Mouse (Mus musculus) midbrain, embryonic 14.5 days (tissue): ENCODE measurements around the gene Cdk10. TPM values are rescaled to one million over a fixed set of nuclear protein-coding genes. Genes with fewer than 3 reads are reported as not detected.
"Not testable (repeated sequence)": the region's sequence is repeated elsewhere in the genome, so short reads cannot be mapped to it uniquely, and the experiment has no call there.

Source experiments
- ATAC-seq: fragments of 200-750 bp; cut with Nextera tagmentation; 2 replicates; pipeline ENCODE4 v1.8.0; 2017; ENCODE audit warnings: moderate number of reproducible peaks, moderate library complexity; ENCODE audit not compliant: low FRiP score, low TSS enrichment
- DNase-seq: peaks from one replicate; pipeline ENCODE4 v3.0.0-alpha.2; 2015
- H3K27ac ChIP-seq: fragments of 300-500 bp; sonication (generic); replicated peaks from 2 replicates; pipeline ENCODE4 v1.5.1; 2014; ENCODE audit warnings: mild to moderate bottlenecking, low read depth, low read length, moderate library complexity
- H3K27me3 ChIP-seq: fragments of 300-500 bp; sonication (generic); 2 replicates; pipeline ENCODE4 v1.6.1; 2014; ENCODE audit warnings: low read length, control low read depth, mixed read lengths; ENCODE audit not compliant: control insufficient read depth, insufficient read depth
- H3K36me3 ChIP-seq: fragments of 300-500 bp; sonication (generic); 2 replicates; pipeline ENCODE4 v1.6.1; 2014; ENCODE audit warnings: low read length, control low read depth; ENCODE audit not compliant: control insufficient read depth, insufficient read depth
- H3K4me1 ChIP-seq: fragments of 300-500 bp; sonication (generic); 2 replicates; pipeline ENCODE4 v1.6.1; 2014; ENCODE audit warnings: mild to moderate bottlenecking, antibody characterized with exemption, low read length, control low read depth; ENCODE audit not compliant: control insufficient read depth, insufficient read depth
- H3K4me2 ChIP-seq: fragments of 300-500 bp; sonication (generic); 2 replicates; pipeline ENCODE4 v1.6.1; 2014; ENCODE audit warnings: mild to moderate bottlenecking, low read length, moderate library complexity
- H3K4me3 ChIP-seq: fragments of 300-500 bp; sonication (generic); replicated peaks from 2 replicates; pipeline ENCODE4 v1.5.1; 2014; ENCODE audit warnings: low read depth, low read length
- H3K9ac ChIP-seq: fragments of 300-500 bp; sonication (generic); replicated peaks from 2 replicates; pipeline ENCODE4 v1.6.1; 2014; ENCODE audit warnings: mild to moderate bottlenecking, low read length, moderate library complexity
- H3K9me3 ChIP-seq: fragments of 300-500 bp; sonication (generic); 2 replicates; pipeline ENCODE4 v1.6.1; 2016; ENCODE audit warnings: low read length, control low read depth, mixed read lengths; ENCODE audit not compliant: control insufficient read depth
- WGBS: fragments of 180-500 bp; shearing (Covaris S2); extraction: QIAGEN DNeasy Blood & Tissue Kit; methylation state at CpG from one replicate; pipeline ENCODE4 v1.1.7; 2014; 5-methylcytosine and 5-hydroxymethylcytosine counted together
- polyA plus RNA-seq: library from polyadenylated mRNA; unstranded; fragments of >200 nt; fragmentation: Nextera tagmentation; extraction: Ambion mirVana; gene quantifications from 2 replicates; pipeline ENCODE4 v1.2.1, GENCODE M21; 2014

The Cdk10 gene
- polyA plus RNA-seq, 1 experiment from 2014 or later: 53.9 TPM

DNA sequence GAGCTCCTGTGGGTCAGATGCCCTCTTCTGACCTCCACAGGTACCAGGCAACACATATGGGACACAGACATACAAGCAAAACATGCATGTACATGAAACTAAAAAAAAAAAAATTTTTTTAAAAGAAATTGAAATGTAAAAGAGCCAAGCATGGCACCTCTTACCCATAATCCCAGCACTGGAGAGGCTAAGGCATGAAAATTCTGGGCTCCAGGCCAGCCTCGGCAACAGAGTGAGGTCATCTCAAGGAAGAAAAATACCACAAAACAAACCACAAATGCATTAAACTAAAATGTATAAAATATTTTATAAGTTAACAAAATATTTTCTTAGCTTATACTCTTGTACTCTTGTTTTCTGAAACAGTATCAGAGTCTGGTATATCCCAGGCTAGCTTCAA, 3.7 kb upstream of the Cdk10 start:
- Histone ChIP-seq H3K4me2 (no peak overlapping the region), H3K4me1 (peaks cover 9% of the 10 kb centered on the region), H3K4me3 (no peak overlapping the region), H3K36me3 (no peaks in the 10 kb centered on the region), H3K27ac (no peak overlapping the region), H3K9me3 (no peaks in the 10 kb centered on the region), H3K27me3 (no peaks in the 10 kb centered on the region), H3K9ac (no peak overlapping the region)
- no peak for DNase-seq
- no peak for ATAC-seq
- WGBS: 86% methylated on average over 1 of the region's 1 CpGs

- 100% methylated on average over 1 of the region's 1 CpGs for WGBS
- no peak for ATAC-seq
Observed at GRCm38 (mm10) chr8:123228416-123228815, 3.8 kb downstream of the Cdk10 start.

DNA sequence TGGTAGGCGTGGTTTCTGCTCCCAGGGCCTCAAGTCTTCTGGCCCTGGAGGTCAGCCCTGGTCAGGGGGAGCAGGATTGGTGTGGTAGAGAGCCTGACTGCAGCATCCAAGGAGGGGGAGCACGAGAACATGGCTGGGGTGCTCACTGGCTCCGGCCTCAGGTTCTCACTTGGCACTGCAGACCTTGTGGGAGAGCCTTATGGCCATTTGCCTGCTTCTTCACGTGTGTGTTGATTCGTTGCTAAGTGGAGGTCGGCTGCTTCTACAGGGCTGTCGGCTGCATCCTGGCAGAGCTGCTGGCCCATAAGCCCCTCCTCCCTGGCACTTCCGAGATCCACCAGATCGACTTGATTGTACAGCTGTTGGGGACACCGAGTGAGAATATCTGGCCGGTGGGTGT, 5.7 kb downstream of the Cdk10 start:
- H3K9me3 ChIP-seq, DNase-seq, H3K4me1 ChIP-seq, H3K4me2 ChIP-seq, ATAC-seq, H3K4me3 ChIP-seq, H3K9ac ChIP-seq, H3K27me3 ChIP-seq, H3K27ac ChIP-seq: not testable (repeated sequence)
- peaks cover 26% of the 10 kb centered on the region for H3K36me3 ChIP-seq
- 93% methylated on average over 10 of the region's 11 CpGs for WGBS

More at GRCm38 (mm10) chr8:123228416-123228815, 3.8 kb downstream of the Cdk10 start:
- no peak for DNase-seq
- no peak overlapping the region for H3K4me2 ChIP-seq
- peaks cover 26% of the 10 kb centered on the region for H3K36me3 ChIP-seq
- no peak overlapping the region for H3K27ac ChIP-seq
- H3K27me3 ChIP-seq: no peaks in the 10 kb centered on the region; the same call in 1 of the 2 replicates
- peaks cover 9% of the 10 kb centered on the region for H3K4me1 ChIP-seq
- no peaks in the 10 kb centered on the region for H3K9me3 ChIP-seq
- no peak overlapping the region for H3K9ac ChIP-seq
- no peak overlapping the region for H3K4me3 ChIP-seq

GRCm38 (mm10) chr8:123231742-123232141, 7.1 kb downstream of the Cdk10 start:
- Histone ChIP-seq H3K27me3 (no peaks in the 10 kb centered on the region; the same call in none of the 2 replicates), H3K9me3 (no peaks in the 10 kb centered on the region), H3K4me1 (peaks cover 19% of the 10 kb centered on the region), H3K4me3 (no peak overlapping the region), H3K4me2 (no peak overlapping the region), H3K36me3 (peaks cover 23% of the 10 kb centered on the region), H3K9ac (no peak overlapping the region), H3K27ac (no peak overlapping the region)
- WGBS: 48% methylated on average over 5 of the region's 5 CpGs
- DNase-seq (peak; percentile 19), ATAC-seq (no peak)

DNA sequence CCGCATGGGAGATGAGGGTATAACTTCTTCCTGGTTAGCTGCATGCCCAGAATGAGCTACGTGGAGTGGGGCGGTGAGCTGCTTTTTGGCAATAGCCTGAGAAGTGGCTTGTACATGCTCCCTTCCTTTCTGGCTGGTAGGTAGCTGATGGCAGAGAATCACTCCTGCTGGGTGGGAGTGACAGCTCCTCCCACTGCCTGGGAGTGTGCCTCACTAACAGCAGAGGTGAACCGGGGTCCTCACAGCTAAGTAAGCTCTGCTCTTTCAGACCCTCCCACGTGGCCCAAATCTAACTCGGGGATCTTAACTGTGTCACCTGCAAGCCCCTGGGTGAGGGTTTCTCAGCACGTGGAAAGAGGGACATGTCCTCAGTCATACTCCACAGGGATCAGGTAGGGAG, 7.9 kb downstream of the Cdk10 start:
- Histone ChIP-seq H3K4me1 (peaks cover 19% of the 10 kb centered on the region), H3K9ac (no peak overlapping the region), H3K27me3 (no peaks in the 10 kb centered on the region; the same call in none of the 2 replicates), H3K36me3 (peaks cover 16% of the 10 kb centered on the region; the same call in 1 of the 2 replicates), H3K4me2 (no peak overlapping the region), H3K4me3 (no peak overlapping the region), H3K9me3 (no peaks in the 10 kb centered on the region), H3K27ac (no peak overlapping the region)
- no peak for DNase-seq
- 43% methylated on average over 7 of the region's 7 CpGs for WGBS
- no peak for ATAC-seq

DNA sequence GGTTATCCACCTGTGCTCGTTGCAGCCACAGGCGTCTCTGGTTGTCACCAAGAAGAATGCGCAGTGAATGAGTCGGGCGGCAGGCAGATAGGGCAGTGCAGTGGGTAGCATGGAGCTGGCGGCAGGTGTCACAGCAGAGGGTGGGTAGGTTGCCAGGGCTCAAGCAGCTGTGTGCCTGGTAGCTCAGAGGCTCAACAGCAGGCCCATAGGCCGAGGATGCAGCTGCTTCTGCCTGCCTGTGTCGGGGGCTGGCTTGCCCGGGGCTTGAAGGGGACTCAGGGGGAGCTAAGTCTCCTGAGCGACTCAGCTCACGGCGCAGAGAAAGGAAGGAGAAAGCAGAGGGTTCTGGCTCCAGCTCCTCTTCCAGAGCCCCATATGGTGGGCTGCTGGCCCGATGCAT, 8.7 kb downstream of the Cdk10 start:
- Histone ChIP-seq H3K9me3 (no peaks in the 10 kb centered on the region), H3K27me3 (no peaks in the 10 kb centered on the region; the same call in none of the 2 replicates), H3K27ac (no peak overlapping the region), H3K9ac (no peak overlapping the region), H3K36me3 (peaks cover 10% of the 10 kb centered on the region; the same call in 1 of the 2 replicates), H3K4me3 (no peak overlapping the region), H3K4me2 (no peak overlapping the region), H3K4me1 (peaks cover 19% of the 10 kb centered on the region)
- DNase-seq (no peak), ATAC-seq (no peak)
- 48% methylated on average over 13 of the region's 13 CpGs for WGBS

DNA sequence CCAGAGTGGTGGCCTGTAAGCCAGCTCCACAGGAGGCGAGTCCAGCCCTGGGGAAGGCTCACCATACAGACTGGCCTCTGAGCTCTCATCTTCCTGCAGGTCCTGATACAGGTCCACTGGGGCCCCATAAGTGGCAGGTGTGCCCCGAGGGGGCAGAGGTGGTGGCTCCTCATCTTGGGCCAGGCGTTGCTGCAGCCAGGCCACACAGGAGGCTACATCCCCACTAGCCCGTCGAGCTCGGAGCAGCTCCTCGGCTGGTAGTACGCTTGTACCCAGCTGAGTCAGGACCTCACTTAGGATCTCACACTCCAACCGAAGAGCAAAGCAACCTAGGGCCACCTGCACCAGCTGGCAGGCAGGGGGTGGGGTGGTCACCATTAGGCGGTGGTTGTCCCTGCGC, 9.1 kb downstream of the Cdk10 start:
- WGBS: 73% methylated on average over 11 of the region's 11 CpGs
- no peak overlapping the region for H3K27ac ChIP-seq
- no peak overlapping the region for H3K4me3 ChIP-seq
- no peaks in the 10 kb centered on the region for H3K9me3 ChIP-seq
- H3K4me1 ChIP-seq: peaks cover 19% of the 10 kb centered on the region
- H3K9ac ChIP-seq: no peak overlapping the region
- ATAC-seq: no peak
- H3K36me3 ChIP-seq: peaks cover 10% of the 10 kb centered on the region; the same call in 1 of the 2 replicates
- H3K4me2 ChIP-seq: no peak overlapping the region
- DNase-seq: no peak
- H3K27me3 ChIP-seq: no peaks in the 10 kb centered on the region; the same call in none of the 2 replicates

GRCm38 (mm10) chr8:123234918-123235519, 10.4 kb downstream of the Cdk10 start:
- peak overlapping the region; percentile 47 for H3K9ac ChIP-seq
- H3K27ac ChIP-seq: no peak overlapping the region
- 0 out of 2 replicates have a peak, but pooled peaks cover 3% of the 10 kb centered on the region for H3K36me3 ChIP-seq
- 35% methylated on average over 13 of the region's 13 CpGs for WGBS
- no peaks in the 10 kb centered on the region; the same call in none of the 2 replicates for H3K27me3 ChIP-seq
- H3K4me1 ChIP-seq: peaks cover 19% of the 10 kb centered on the region
- H3K4me3 ChIP-seq: peak overlapping the region; percentile 43
- no peak for ATAC-seq
- no peaks in the 10 kb centered on the region for H3K9me3 ChIP-seq
- peak; percentile 58 for DNase-seq
- H3K4me2 ChIP-seq: peak overlapping the region; percentile 77
